Mouse (Mus musculus): ENCODE results near the gene Psmc3ip. TPM values are rescaled to one million over a fixed set of nuclear protein-coding genes. Genes with fewer than 3 reads are reported as not detected.
"Not testable (repeated sequence)": the region's sequence is repeated elsewhere in the genome, so short reads cannot be mapped to it uniquely, and the experiment has no call there.

Psmc3ip gene
- polyA plus RNA-seq, 1 experiment from 2014 or later: 77.3 TPM

DNA sequence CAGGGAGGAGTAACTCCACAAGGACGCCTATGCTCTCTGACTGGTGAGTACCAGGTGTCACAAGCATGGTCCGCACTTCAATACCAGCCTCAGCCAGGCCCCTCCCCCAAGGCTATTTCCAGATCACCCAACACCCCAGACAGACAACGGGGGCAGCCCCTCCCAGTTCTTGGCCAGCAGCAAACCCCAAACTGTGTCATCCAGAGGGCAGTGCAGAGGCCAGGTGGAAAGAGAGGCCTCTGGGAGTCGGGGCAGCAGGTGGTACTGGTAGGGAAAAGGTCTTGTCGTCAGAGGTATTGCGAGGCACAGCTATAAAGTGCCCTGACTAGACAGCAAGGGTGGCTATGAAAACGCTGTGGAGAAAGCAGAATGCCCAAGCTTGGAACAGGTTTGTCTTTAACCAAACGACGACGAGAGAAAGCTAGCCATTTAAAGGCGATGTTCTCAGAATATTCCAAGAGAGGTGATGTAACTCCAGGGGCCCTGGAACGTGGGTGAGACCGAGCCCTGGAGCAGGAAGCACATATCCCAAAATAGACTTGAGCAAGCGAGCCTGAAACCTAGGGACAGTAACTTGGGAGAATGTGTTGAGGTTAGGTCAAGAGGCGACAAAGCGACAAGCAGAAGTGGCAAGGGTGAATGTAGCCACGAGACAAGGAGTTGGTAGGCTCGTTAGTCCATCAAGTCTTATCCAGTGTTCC is 35.0 kb upstream of the Psmc3ip start:
- H3K27me3 ChIP-seq (ENCODE audit: low read depth, poor library complexity, severe bottlenecking): no peaks in the 10 kb centered on the region
- WGBS: 58% methylated on average over 18 of the region's 18 CpGs
- no peak overlapping the region for H3K27ac ChIP-seq (replicated peaks)
- no peak for DNase-seq (ENCODE audit: low spot score)
- H3K9me3 ChIP-seq (replicated peaks): peaks cover 14% of the 10 kb centered on the region; the same call in 1 of the 2 replicates
- H3K4me1 ChIP-seq: no peaks in the 10 kb centered on the region
- H3K4me3 ChIP-seq: no peak overlapping the region
- H3K36me3 ChIP-seq: peaks cover 23% of the 10 kb centered on the region

DNA sequence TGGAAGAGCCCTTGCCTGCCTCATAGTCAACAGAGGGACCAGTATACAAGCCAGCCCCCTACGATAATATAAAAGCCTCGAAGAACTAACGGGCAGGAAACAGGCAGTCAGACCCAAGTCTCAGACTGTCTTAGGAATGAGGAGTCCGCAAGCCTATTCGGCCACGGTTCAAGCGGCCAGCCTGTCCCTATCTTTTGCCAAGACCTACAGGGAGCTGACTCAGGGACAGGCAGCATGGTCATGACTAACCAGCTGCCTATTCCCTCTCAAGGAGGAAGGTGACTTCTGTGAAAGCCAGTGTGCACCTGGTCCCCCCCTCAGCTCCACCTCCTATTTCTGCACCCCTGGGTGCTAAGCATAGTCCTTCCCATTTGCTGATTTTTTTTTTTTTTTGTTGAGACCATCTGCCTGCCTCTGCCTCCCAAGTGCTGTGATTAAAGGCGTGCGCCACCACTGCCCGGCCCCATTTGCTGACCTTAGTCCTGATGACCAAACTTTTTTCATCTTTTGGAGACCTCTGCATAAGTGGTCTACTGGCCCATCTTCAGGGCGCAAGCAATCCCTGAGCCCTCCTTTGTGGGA is 33.9 kb upstream of the Psmc3ip start:
- H3K27me3 ChIP-seq (ENCODE audit: low read depth, poor library complexity, severe bottlenecking): no peaks in the 10 kb centered on the region
- H3K27ac ChIP-seq (replicated peaks): no peak overlapping the region
- no peaks in the 10 kb centered on the region for H3K4me1 ChIP-seq
- H3K4me3 ChIP-seq: no peak overlapping the region
- peaks cover 14% of the 10 kb centered on the region; the same call in 1 of the 2 replicates for H3K9me3 ChIP-seq (replicated peaks)
- no peak for DNase-seq (ENCODE audit: low spot score)
- 84% methylated on average over 11 of the region's 11 CpGs for WGBS
- peaks cover 34% of the 10 kb centered on the region for H3K36me3 ChIP-seq

DNA sequence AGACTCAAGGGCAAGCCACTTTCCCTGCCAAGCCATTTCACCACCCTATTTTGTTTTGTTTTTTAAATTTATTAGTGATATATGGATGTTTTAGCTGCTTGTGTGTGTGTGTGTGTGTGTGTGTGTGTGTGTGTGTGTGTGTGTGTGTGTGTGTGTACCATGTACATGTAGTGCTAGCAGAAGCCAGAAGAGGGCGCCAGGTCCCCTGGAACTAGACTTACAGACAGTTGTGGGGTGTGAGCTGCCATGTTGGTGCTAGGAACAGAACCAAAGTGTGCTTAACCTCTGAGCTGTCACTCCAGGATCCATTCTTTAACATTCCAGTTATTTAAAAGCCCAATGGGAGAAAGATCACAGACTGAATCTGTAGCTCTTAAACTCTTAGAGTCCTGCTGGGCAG is 31.8 kb upstream of the Psmc3ip start:
- H3K36me3 ChIP-seq: peaks cover 54% of the 10 kb centered on the region
- no peaks in the 10 kb centered on the region for H3K27me3 ChIP-seq (ENCODE audit: low read depth, poor library complexity, severe bottlenecking)
- no peaks in the 10 kb centered on the region for H3K4me1 ChIP-seq
- no peak for DNase-seq (ENCODE audit: low spot score)
- 95% methylated on average over 1 of the region's 1 CpGs for WGBS
- no peak overlapping the region for H3K27ac ChIP-seq (replicated peaks)
- H3K4me3 ChIP-seq: no peak overlapping the region
- H3K9me3 ChIP-seq (replicated peaks): peaks cover 14% of the 10 kb centered on the region; the same call in 1 of the 2 replicates

DNA sequence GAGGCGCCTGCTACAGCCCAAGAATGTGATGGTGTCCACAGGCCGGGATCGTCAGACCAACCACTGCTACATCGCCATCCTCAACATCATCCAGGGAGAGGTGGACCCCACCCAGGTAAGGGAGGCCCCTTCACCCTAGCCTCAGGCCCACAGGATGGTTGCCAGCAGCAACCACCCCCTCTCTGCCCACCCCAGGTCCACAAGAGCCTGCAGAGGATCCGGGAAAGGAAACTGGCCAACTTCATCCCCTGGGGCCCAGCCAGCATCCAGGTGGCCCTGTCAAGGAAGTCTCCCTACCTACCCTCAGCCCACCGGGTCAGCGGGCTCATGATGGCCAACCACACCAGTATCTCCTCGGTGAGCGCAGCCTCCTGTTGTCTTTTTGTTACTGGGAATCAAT is 29.8 kb upstream of the Psmc3ip start:
- Histone ChIP-seq H3K36me3 (peaks cover 62% of the 10 kb centered on the region), H3K9me3 (replicated peaks) (peaks cover 10% of the 10 kb centered on the region; the same call in 1 of the 2 replicates), H3K4me1 (peaks cover 15% of the 10 kb centered on the region)
- H3K4me3 ChIP-seq; H3K27ac ChIP-seq (replicated peaks); DNase-seq (ENCODE audit: low spot score); H3K27me3 ChIP-seq (ENCODE audit: low read depth, poor library complexity, severe bottlenecking): not testable (repeated sequence)
- 94% methylated on average over 9 of the region's 9 CpGs for WGBS

DNA sequence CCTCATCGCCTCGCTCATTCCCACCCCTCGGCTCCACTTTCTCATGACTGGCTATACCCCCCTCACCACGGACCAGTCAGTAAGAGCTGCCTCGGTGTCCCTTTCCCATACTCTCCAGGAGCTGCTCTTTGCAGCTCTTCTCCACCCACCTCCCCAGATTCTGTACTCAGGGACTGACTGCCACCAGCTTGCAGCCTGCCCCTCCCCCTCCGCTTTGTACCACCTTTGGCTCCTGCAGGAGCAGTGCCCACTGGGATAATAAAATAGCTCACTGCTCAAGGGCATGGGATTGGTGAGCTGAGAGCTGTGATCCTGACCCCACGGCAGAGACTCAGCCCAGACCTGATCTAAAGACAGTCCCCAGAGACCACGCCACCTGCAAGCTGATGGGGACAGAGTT is 29.3 kb upstream of the Psmc3ip start:
- Histone ChIP-seq H3K4me1 (peaks cover 15% of the 10 kb centered on the region), H3K36me3 (peaks cover 62% of the 10 kb centered on the region), H3K9me3 (replicated peaks) (peaks cover 10% of the 10 kb centered on the region; the same call in 1 of the 2 replicates)
- H3K27me3 ChIP-seq (ENCODE audit: low read depth, poor library complexity, severe bottlenecking); DNase-seq (ENCODE audit: low spot score); H3K27ac ChIP-seq (replicated peaks); H3K4me3 ChIP-seq: not testable (repeated sequence)
- WGBS: 98% methylated on average over 8 of the region's 8 CpGs

DNA sequence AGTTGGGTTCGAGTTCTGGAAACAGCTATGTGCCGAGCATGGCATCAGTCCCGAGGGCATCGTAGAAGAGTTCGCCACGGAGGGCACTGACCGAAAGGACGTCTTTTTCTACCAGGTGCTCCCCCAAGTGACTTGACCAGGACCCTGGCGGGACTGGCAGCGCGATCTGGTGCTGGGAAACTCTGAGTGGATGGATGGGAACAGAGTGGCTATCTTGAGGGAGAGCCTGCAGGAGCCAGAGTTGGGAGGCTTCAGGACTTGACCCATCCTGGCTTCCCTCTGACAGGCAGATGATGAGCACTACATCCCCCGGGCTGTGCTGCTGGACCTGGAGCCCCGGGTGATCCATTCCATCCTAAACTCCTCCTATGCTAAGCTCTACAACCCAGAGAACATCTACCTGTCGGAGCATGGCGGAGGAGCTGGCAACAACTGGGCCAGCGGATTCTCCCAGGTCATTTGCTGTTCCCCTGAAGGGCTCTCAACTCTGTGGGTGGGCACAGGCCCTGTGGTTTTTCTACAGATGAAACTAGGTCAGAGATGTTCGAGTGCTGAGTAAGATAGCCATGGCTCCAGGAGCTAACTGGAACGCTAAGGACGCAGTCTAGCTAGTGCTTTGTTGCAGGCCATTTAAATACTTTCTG is 25.4 kb upstream of the Psmc3ip start:
- no peak for DNase-seq (ENCODE audit: low spot score)
- WGBS: 31% methylated on average over 19 of the region's 19 CpGs
- Histone ChIP-seq H3K4me1 (peaks cover 38% of the 10 kb centered on the region), H3K4me3 (peak overlapping the region; percentile 96), H3K27ac (replicated peaks) (peak overlapping the region; percentile 95), H3K27me3 (ENCODE audit: low read depth, poor library complexity, severe bottlenecking) (no peaks in the 10 kb centered on the region), H3K9me3 (replicated peaks) (no peaks in the 10 kb centered on the region), H3K36me3 (peaks cover 56% of the 10 kb centered on the region)

DNA sequence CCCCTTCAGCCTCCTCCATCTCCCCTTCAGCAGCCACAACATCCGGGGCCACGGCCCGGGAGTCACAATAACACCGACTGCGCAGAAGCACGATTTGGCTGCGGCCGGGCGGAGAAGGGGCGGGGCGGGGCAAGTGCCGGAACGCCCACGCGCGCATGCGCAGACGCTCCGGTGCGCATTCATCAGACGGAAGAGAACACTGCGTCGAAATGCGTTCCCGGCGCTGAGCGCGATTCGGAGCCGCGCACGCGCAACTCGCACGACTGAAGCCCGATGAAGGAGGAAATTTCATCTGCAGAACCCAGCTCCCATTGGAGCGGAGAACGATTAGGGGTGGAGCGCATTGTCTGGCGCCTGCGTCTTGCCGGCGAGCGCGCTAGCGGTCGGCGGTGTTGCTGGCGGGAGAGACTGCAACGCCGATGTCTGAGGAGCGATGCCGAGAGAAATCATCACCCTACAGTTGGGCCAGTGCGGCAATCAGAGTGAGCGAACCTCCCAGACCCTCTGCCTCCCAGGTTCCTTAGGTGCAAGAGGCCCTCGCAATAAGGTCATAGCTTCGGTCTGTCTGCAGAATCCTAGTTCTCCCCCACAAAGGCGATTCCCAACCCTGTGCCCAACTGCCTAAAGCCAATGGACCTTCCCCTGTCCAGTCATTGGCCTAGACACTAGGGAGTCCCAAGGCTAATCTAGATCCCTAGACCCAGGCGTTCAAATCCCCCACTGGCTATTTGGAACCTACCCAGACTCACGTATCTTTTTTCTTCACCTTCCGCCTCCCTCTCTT is 24.7 kb upstream of the Psmc3ip start, which contains the start of the genes Retreg3 and Tubg1:
TSS of gene Retreg3 (minus strand) at position 133 of the 784 bp plus-strand sequence.
TSS of gene Tubg1 (plus strand) at position 178 of the 784 bp plus-strand sequence.
- Histone ChIP-seq H3K9me3 (replicated peaks) (no peaks in the 10 kb centered on the region), H3K4me1 (peaks cover 40% of the 10 kb centered on the region), H3K27me3 (ENCODE audit: low read depth, poor library complexity, severe bottlenecking) (no peaks in the 10 kb centered on the region), H3K4me3 (peak within 1 kb of the TSS; percentile 96), H3K27ac (replicated peaks) (peak within 1 kb of the TSS; percentile 95), H3K36me3 (peaks cover 50% of the 10 kb centered on the region)
- WGBS: under 1% methylated on average over 61 of the region's 61 CpGs
- peak; percentile 100 for DNase-seq (ENCODE audit: low spot score)

DNA sequence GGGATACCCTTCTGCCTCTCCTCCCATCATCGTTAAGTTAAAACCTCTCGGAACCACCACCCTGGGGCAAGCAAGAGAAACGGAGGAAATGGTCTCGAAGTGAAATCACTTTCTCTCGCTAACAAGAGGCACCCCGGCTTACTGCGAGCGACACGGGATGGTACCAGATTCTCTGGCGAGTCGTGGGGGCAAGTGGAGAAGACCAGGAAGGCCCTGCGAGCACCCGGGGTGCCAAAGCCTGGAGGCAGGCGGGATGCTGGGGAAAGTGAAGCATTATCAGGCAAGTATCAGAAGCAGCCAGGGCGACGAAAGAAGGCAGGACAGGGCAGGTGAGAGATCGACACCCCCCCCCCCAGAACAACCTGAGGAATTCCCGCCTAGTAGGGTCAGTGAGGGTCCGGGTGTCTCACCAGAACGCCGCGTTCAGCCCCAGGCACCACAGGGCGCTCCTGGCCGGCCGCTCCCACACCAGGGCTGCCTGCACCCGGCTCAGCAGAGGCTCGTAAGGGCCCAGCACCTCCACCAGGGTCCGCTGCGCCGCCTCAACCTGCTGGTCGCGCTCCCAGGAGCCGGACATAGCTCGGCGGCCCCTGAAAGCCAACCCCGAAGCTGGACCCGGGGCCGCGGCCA is 24.0 kb upstream of the Psmc3ip start:
- Histone ChIP-seq H3K4me1 (peaks cover 40% of the 10 kb centered on the region), H3K36me3 (peaks cover 43% of the 10 kb centered on the region), H3K27ac (replicated peaks) (peak overlapping the region; percentile 95), H3K4me3 (peak overlapping the region; percentile 96), H3K9me3 (replicated peaks) (no peaks in the 10 kb centered on the region), H3K27me3 (ENCODE audit: low read depth, poor library complexity, severe bottlenecking) (no peaks in the 10 kb centered on the region)
- WGBS: 1% methylated on average over 39 of the region's 39 CpGs
- no peak for DNase-seq (ENCODE audit: low spot score)

DNA sequence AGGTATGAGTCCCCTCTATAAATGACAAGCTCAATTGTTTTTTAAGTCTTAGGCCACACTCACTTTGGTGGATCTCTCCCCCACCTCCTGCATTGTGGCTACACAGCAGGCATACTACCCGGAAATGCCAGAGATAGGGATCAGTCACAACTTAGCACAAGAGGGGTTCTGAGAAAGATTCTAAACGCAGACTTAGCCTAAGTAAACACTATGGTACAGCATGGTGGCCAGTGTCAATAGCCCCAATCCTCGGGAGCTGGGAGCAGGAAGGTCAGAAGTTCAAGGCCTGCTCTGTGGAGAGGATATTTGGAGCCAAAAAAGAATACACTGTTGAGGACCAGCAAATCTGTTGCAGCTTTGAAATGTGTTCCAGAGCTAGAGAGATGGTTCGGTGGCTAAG is 22.9 kb upstream of the Psmc3ip start:
- Histone ChIP-seq H3K36me3 (peaks cover 38% of the 10 kb centered on the region), H3K4me1 (peaks cover 40% of the 10 kb centered on the region), H3K27me3 (ENCODE audit: low read depth, poor library complexity, severe bottlenecking) (no peaks in the 10 kb centered on the region), H3K27ac (replicated peaks) (no peak overlapping the region), H3K9me3 (replicated peaks) (no peaks in the 10 kb centered on the region), H3K4me3 (peak overlapping the region; percentile 96)
- no peak for DNase-seq (ENCODE audit: low spot score)
- WGBS: 57% methylated on average over 4 of the region's 4 CpGs

DNA sequence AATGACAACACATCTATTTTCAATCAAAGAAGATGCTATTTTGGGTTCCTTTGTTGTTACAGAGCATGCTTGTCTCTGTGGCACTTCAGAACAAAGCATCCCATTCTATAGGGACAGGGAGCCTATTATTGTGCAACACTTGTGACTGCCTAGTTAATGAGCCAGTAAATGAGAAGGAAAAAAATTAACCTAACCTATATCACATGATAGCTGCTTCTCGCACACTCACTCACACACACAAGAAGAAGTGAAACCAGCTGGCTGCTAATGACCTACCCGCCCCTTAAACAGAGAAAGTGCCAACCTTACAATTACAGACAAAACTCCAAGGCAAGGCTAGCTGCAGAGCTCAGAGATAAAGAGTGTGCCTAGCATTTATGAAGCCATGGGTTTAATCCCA is 20.3 kb upstream of the Psmc3ip start:
- no peak overlapping the region for H3K4me3 ChIP-seq
- H3K4me1 ChIP-seq: peaks cover 30% of the 10 kb centered on the region
- H3K9me3 ChIP-seq (replicated peaks): no peaks in the 10 kb centered on the region
- H3K36me3 ChIP-seq: peaks cover 28% of the 10 kb centered on the region
- no peak overlapping the region for H3K27ac ChIP-seq (replicated peaks)
- WGBS: 84% methylated on average over 2 of the region's 2 CpGs
- no peak for DNase-seq (ENCODE audit: low spot score)
- H3K27me3 ChIP-seq (ENCODE audit: low read depth, poor library complexity, severe bottlenecking): no peaks in the 10 kb centered on the region

DNA sequence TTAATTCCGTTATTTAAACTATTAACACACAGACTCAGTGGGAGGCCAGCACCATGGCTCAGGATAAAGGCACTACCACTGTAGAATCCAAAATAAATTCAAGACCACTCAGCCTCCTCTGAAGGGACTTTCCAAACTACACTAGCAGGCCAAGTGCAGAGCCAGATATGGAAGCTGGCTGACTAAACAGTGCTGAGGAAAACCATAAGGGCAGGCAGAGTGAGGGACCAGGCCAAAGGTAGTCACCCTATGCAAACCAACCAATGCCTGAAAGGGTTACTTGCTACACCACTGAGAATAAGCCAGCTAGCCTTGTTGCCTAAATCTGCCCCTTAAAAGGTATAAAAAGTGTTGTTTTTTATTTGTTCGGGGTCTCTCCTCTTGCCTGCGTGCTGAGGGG is 16.9 kb upstream of the Psmc3ip start:
- Histone ChIP-seq H3K36me3 (peaks cover 25% of the 10 kb centered on the region), H3K9me3 (replicated peaks) (no peaks in the 10 kb centered on the region), H3K4me3 (no peak overlapping the region), H3K27ac (replicated peaks) (no peak overlapping the region), H3K4me1 (peaks cover 10% of the 10 kb centered on the region; the same call in 1 of the 2 replicates), H3K27me3 (ENCODE audit: low read depth, poor library complexity, severe bottlenecking) (no peaks in the 10 kb centered on the region)
- DNase-seq (ENCODE audit: low spot score): no peak
- 91% methylated on average over 3 of the region's 3 CpGs for WGBS

DNA sequence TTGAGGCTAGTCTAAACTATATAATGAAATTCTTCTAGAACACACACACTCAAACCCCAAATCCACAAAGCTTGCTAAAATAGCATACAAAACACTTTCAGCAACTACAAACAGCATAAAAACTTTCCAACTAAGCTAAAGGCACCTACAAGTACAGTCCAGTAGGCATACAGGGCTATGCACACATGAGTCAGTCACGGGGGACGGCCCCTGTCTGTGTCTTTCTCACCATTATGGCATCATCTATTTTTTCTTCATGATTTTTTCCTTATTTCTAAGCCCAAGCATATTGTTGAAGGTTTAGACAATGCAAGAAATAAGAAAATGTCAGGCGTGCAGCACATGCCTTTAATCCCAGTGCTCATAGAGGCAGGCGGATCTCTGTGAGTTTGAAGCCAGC is 15.9 kb upstream of the Psmc3ip start:
- Histone ChIP-seq H3K36me3 (peaks cover 21% of the 10 kb centered on the region), H3K4me1 (peaks cover 6% of the 10 kb centered on the region; the same call in 1 of the 2 replicates), H3K9me3 (replicated peaks) (no peaks in the 10 kb centered on the region), H3K27ac (replicated peaks) (no peak overlapping the region), H3K4me3 (no peak overlapping the region), H3K27me3 (ENCODE audit: low read depth, poor library complexity, severe bottlenecking) (no peaks in the 10 kb centered on the region)
- WGBS: 90% methylated on average over 4 of the region's 4 CpGs
- no peak for DNase-seq (ENCODE audit: low spot score)

Data from midbrain, embryonic 10.5 days (tissue).